ENCODE assay signal across 8 mouse cellular contexts in the genomic region with DNA sequence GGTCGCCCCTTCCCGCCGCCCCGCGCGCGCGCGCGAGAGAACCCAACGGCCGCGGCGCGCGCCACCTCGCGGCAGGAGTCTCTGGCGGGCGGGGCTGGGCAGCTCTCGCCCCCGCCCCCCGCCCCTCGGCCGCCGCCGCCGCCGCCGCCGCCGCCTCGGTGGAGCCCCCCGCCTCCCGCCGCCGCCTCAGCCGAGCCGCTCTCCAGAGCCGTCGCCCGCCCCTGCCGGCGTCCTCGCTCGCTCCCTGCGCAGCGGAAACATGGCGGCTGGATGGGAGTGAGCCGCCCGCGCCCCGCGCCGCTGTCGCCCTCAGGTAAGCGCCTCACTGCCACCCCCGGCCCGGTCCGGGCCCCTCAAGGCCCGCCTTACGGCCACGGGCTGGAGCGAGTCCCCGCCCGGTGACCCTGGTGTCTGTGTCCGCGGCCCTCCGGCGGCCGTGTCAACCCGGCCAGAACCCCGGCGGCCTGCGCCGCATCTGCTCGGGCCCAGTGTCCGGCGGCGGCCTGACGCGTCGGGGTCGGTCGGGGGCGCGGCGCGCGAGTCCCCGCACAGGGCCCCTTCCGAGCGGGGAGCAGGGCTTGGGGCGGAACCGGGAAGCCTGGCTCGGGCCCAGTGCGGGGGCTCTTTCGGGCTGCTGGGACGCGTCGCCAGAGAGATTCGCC. TPM values are rescaled to one million over a fixed set of nuclear protein-coding genes. Genes with fewer than 3 reads are reported as not detected.
DNase-seq lines count a peak whose midpoint lies in the region; ATAC-seq and TF ChIP-seq lines count a peak whose summit lies in the region.

A gene (plus strand): TSS at position 138 of the 662 bp plus-strand sequence.

- H3K4me2 ChIP-seq in heart, embryonic 12.5 days, result peak within 1 kb of the TSS; percentile 68
- H3K4me2 ChIP-seq in kidney, embryonic 16.5 days (replicated peaks; ENCODE audit: low read depth, low read length), result peak within 1 kb of the TSS; percentile 68
- H3K4me2 ChIP-seq in liver, embryonic 11.5 days, result peak within 1 kb of the TSS; percentile 84
- H3K4me2 ChIP-seq in myocyte (ENCODE audit: low read depth), result peak within 1 kb of the TSS; percentile 83

- no peak for TF ChIP-seq POLR2A in myocyte (IDR thresholded peaks at IDR 0.05; ENCODE audit: insufficient read length, low read depth)

- peak within 1 kb of the TSS; percentile 94 for H3K27ac ChIP-seq in heart, embryonic 12.5 days (ENCODE audit: poor library complexity, severe bottlenecking)
- H3K27ac ChIP-seq in kidney, embryonic 16.5 days (ENCODE audit: low read length), result peak within 1 kb of the TSS; percentile 97
- H3K27ac ChIP-seq in liver, embryonic 11.5 days (ENCODE audit: low read depth, low read length), result peak within 1 kb of the TSS; percentile 88

- H3K4me1 ChIP-seq in heart, embryonic 12.5 days (replicated peaks), result peaks cover 30% of the 10 kb centered on the region
- peaks cover 25% of the 10 kb centered on the region for H3K4me1 ChIP-seq in kidney, embryonic 16.5 days (ENCODE audit: insufficient read depth, low read length)
- peaks cover 27% of the 10 kb centered on the region for H3K4me1 ChIP-seq in liver, embryonic 11.5 days (replicated peaks; ENCODE audit: control insufficient read depth, insufficient read depth, low read length)

- peak within 1 kb of the TSS; percentile 97 for H3K9ac ChIP-seq in heart, embryonic 12.5 days
- peak within 1 kb of the TSS; percentile 99 for H3K9ac ChIP-seq in kidney, embryonic 16.5 days (replicated peaks; ENCODE audit: low read length)
- H3K9ac ChIP-seq in liver, embryonic 11.5 days (ENCODE audit: low read depth, low read length), result peak within 1 kb of the TSS; percentile 94

- H3K27me3 ChIP-seq in heart, embryonic 12.5 days (replicated peaks), result no peaks in the 10 kb centered on the region
- no peaks in the 10 kb centered on the region for H3K27me3 ChIP-seq in kidney, embryonic 16.5 days (ENCODE audit: insufficient read depth, low read length)
- no peaks in the 10 kb centered on the region for H3K27me3 ChIP-seq in liver, embryonic 11.5 days (replicated peaks; ENCODE audit: control insufficient read depth, insufficient read depth, low read length)
- H3K27me3 ChIP-seq in myocyte (ENCODE audit: control insufficient read depth, insufficient read depth, insufficient read length), result no peaks in the 10 kb centered on the region
- H3K27me3 ChIP-seq in splenic B cell, adult 2 months (ENCODE audit: control insufficient read depth, insufficient read depth, low read length, poor library complexity, severe bottlenecking), result no peaks in the 10 kb centered on the region

- H3K9me3 ChIP-seq in heart, embryonic 12.5 days (replicated peaks), result no peaks in the 10 kb centered on the region
- no peaks in the 10 kb centered on the region for H3K9me3 ChIP-seq in kidney, embryonic 16.5 days (ENCODE audit: low read length)
- H3K9me3 ChIP-seq in liver, embryonic 11.5 days (ENCODE audit: control insufficient read depth, low read length), result no peaks in the 10 kb centered on the region

- peak; percentile 76 for DNase-seq in CD4-positive, CD25-positive, alpha-beta regulatory T cell, adult 2 months (ENCODE audit: low read depth, low spot score)
- peak; percentile 45 for DNase-seq in brain, embryonic 18.5 days (ENCODE audit: low read depth, low spot score)
- DNase-seq in liver, embryonic 11.5 days (ENCODE audit: low spot score), result peak; percentile 79
- peak; percentile 69 for DNase-seq in splenic B cell, adult 2 months (ENCODE audit: low read depth, low spot score)

- peak within 1 kb of the TSS; percentile 79 for H3ac ChIP-seq in myocyte (ENCODE audit: control insufficient read depth, insufficient read length)

- H3K36me3 ChIP-seq in heart, embryonic 12.5 days, result no peaks in the 10 kb centered on the region
- H3K36me3 ChIP-seq in kidney, embryonic 16.5 days (ENCODE audit: insufficient read depth, low read length), result no peaks in the 10 kb centered on the region
- no peaks in the 10 kb centered on the region for H3K36me3 ChIP-seq in liver, embryonic 11.5 days (ENCODE audit: control insufficient read depth, insufficient read depth, low read length)
- no peaks in the 10 kb centered on the region for H3K36me3 ChIP-seq in myocyte (ENCODE audit: control insufficient read depth, insufficient read depth)
- no peaks in the 10 kb centered on the region for H3K36me3 ChIP-seq in splenic B cell, adult 2 months (ENCODE audit: control insufficient read depth, insufficient read depth, low read length, poor library complexity, severe bottlenecking)

- WGBS in heart, embryonic 12.5 days, result under 1% methylated on average over 82 of the region's 102 CpGs
- under 1% methylated on average over 78 of the region's 102 CpGs for WGBS in kidney, embryonic 16.5 days
- WGBS in liver, embryonic 11.5 days, result under 1% methylated on average over 81 of the region's 102 CpGs

- ATAC-seq in erythroid progenitor cell, adult 5-6 weeks (replicated peaks; ENCODE audit: low FRiP score, poor library complexity, severe bottlenecking), result peak; percentile 78
- ATAC-seq in heart, embryonic 12.5 days (ENCODE audit: insufficient number of reproducible peaks, low FRiP score), result peak; percentile 81
- ATAC-seq in kidney, embryonic 16.5 days (ENCODE audit: low FRiP score, low TSS enrichment), result peak; percentile 93
- ATAC-seq in liver, embryonic 11.5 days (replicated peaks; ENCODE audit: low FRiP score), result peak; percentile 70

- H3K79me2 ChIP-seq in myocyte (ENCODE audit: control insufficient read depth, insufficient read depth), result peaks cover 5% of the 10 kb centered on the region

- peak within 1 kb of the TSS; percentile 90 for H3K4me3 ChIP-seq in heart, embryonic 12.5 days
- peak within 1 kb of the TSS; percentile 95 for H3K4me3 ChIP-seq in kidney, embryonic 16.5 days (ENCODE audit: low read length)
- H3K4me3 ChIP-seq in liver, embryonic 11.5 days (ENCODE audit: low read depth, low read length), result peak within 1 kb of the TSS; percentile 97
- H3K4me3 ChIP-seq in myocyte, result peak within 1 kb of the TSS; percentile 31

TF ChIP-seq in myocyte, 11 proteins besides CTCF, POLR2A, EP300 and RAD21:
- no peak for TF ChIP-seq POLR2AphosphoS2 (IDR thresholded peaks at IDR 0.05; ENCODE audit: insufficient read length, low read depth)
- no peak for TF ChIP-seq MAX (IDR thresholded peaks at IDR 0.05; ENCODE audit: low read depth)
- no peak for TF ChIP-seq SRF (IDR thresholded peaks at IDR 0.05; ENCODE audit: control insufficient read depth, insufficient read length, low read depth)
- TF ChIP-seq MYOG (IDR thresholded peaks at IDR 0.05; ENCODE audit: control insufficient read depth in 1 of 3, insufficient read depth in 1 of 3, insufficient read length in 2 of 3, low read depth in 2 of 3), result peak in 1 of 3 experiments; percentile 1
TF ChIP-seq in myocyte: peak in this region for 1.

RNA-seq across cellular contexts. Expression of the gene that starts here (rescaled TPM):
- 23.9 and 31.7 TPM in 2 replicates for total RNA-seq in erythroid progenitor cell, adult 5-6 weeks (2015; ENCODE audit: low replicate concordance)
- 7.6 and 11.4 TPM in 2 replicates for total RNA-seq in erythroid progenitor cell, adult 5-6 weeks (2017; ENCODE audit: low replicate concordance)
- 90.1 and 102 TPM in 2 replicates for polyA plus RNA-seq in heart, embryonic 12.5 days (2016; fragmentation: Nextera tagmentation; extraction: Ambion mirVana)
- 38.0 and 46.7 TPM in 2 replicates for polyA plus RNA-seq in kidney, embryonic 16.5 days (2015; fragmentation: Nextera tagmentation; extraction: Ambion mirVana)
- 22.6 and 33.8 TPM in 2 replicates for polyA plus RNA-seq in liver, embryonic 11.5 days (2014; fragmentation: Nextera tagmentation; extraction: Ambion mirVana)
- 27.4 TPM for polyA plus RNA-seq in myocyte (2012; fragmentation: generic; extraction: Trizol)

Comparison
In these comparisons a context has a peak if more than half of its experiments do, and no peak if none do; other contexts are left out.
1. Peak in every context shown above with its lines: DNase-seq, ATAC-seq, H3K4me3 ChIP-seq and H3K27ac ChIP-seq.
2. H3K4me3 ChIP-seq: peak in every context shown above with its lines; median percentile 97 in liver, embryonic 11.5 days; 95 in kidney, embryonic 16.5 days; 90 in heart, embryonic 12.5 days; 31 in myocyte.